Mouse (Mus musculus) forebrain, postnatal 0 days (tissue): ENCODE measurements around the gene Aar2. TPM values are rescaled to one million over a fixed set of nuclear protein-coding genes. Genes with fewer than 3 reads are reported as not detected.
"Not testable (repeated sequence)": the region's sequence is repeated elsewhere in the genome, so short reads cannot be mapped to it uniquely, and the experiment has no call there.

Experiments used
- ATAC-seq: fragments of 200-750 bp; cut with Nextera tagmentation; 2 replicates; pipeline ENCODE4 v1.8.0; 2017; ENCODE audit warnings: mild to moderate bottlenecking, moderate library complexity
- DNase-seq: peaks from one replicate; pipeline ENCODE4 v3.0.0-alpha.2; 2015
- H3K27ac ChIP-seq: fragments of 300-500 bp; sonication (generic); 2 replicates; pipeline ENCODE4 v1.5.1; 2014; ENCODE audit warnings: low read depth, mild to moderate bottlenecking, antibody characterized with exemption, low read length, moderate library complexity, mixed read lengths
- H3K27me3 ChIP-seq: fragments of 300-500 bp; sonication (generic); 2 replicates; pipeline ENCODE4 v1.6.1; 2014; ENCODE audit warnings: mild to moderate bottlenecking, low read length, mixed read lengths; ENCODE audit not compliant: insufficient read depth
- H3K36me3 ChIP-seq: fragments of 300-500 bp; sonication (generic); 2 replicates; pipeline ENCODE4 v1.6.1; 2014; ENCODE audit warnings: mild to moderate bottlenecking, moderate library complexity; ENCODE audit not compliant: insufficient read depth
- H3K4me1 ChIP-seq: fragments of 300-500 bp; sonication (generic); 2 replicates; pipeline ENCODE4 v1.6.1; 2014; ENCODE audit warnings: antibody characterized with exemption; ENCODE audit not compliant: insufficient read depth
- H3K4me2 ChIP-seq: fragments of 300-500 bp; sonication (generic); 2 replicates; pipeline ENCODE4 v1.6.1; 2014; ENCODE audit warnings: low read depth, mild to moderate bottlenecking, moderate library complexity
- H3K4me3 ChIP-seq: fragments of 300-500 bp; sonication (generic); 2 replicates; pipeline ENCODE4 v1.5.1; 2014; ENCODE audit warnings: low read depth, low read length, mixed read lengths
- H3K9ac ChIP-seq: fragments of 300-500 bp; sonication (generic); 2 replicates; pipeline ENCODE4 v1.6.1; 2014; ENCODE audit warnings: mild to moderate bottlenecking
- H3K9me3 ChIP-seq: fragments of 300-500 bp; sonication (generic); 2 replicates; pipeline ENCODE4 v1.6.1; 2016; ENCODE audit warnings: low read length
- CTCF ChIP-seq: sonication (generic); IDR thresholded peaks from 2 replicates; pipeline ENCODE4 v1.5.1; 2016; ENCODE audit warnings: antibody characterized with exemption, control low read depth, low read depth
- WGBS: fragments of 180-500 bp; shearing (Covaris S2); extraction: QIAGEN DNeasy Blood & Tissue Kit; methylation state at CpG from one replicate; pipeline ENCODE4 v1.1.7; 2014; 5-methylcytosine and 5-hydroxymethylcytosine counted together
- polyA plus RNA-seq: library from polyadenylated mRNA; unstranded; fragments of >200 nt; fragmentation: Nextera tagmentation; extraction: Ambion mirVana; gene quantifications from 2 replicates; pipeline ENCODE4 v1.2.1, GENCODE M21; 2015
- total RNA-seq: library from RNA; depleted of rRNA; stranded (reverse); fragments of >200 nt; gene quantifications from 2 replicates; pipeline ENCODE4 v1.2.3, GENCODE M21; 2014

The Aar2 gene
- total and polyA plus RNA-seq, 2 experiments from 2014 or later = 43.7 to 50.1 TPM

DNA sequence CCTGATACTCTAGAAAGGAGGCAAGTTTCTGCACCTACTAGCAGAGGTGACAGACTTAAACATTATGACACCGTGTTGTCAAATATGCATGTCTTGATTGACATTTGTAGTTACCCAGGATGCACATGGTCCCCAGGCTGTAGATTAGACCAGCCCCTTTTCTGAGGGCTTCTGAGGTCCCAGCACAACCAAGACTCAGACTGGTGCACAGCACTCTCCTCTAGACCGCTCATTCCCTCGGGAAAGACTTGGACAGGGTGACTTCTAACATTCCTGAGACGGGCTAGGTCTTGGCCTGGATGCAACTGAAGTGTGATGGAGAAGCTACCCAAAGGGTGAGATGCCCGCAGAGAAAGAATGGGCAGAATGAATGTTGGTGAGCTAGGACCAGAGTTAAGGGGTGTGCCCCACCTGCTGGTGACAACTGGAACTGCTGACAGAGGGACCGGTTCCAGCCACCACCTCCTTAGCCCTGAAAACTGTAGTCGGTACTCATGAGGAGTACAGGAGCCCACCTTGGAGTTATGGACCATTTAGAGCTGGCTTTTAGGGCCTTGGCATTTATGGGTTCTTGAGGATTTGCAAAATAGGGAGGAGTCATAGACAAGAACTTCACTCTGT, 31.7 kb upstream of the Aar2 start:
- peak; percentile 93 for TF ChIP-seq CTCF
- Histone ChIP-seq H3K27ac (no peak overlapping the region), H3K4me1 (no peaks in the 10 kb centered on the region), H3K4me2 (no peak overlapping the region), H3K9ac (no peak overlapping the region), H3K36me3 (peaks cover 72% of the 10 kb centered on the region), H3K9me3 (no peaks in the 10 kb centered on the region), H3K27me3 (no peaks in the 10 kb centered on the region), H3K4me3 (no peak overlapping the region)
- DNase-seq (peak; percentile 84), ATAC-seq (peak; percentile 72)
- WGBS = 24% methylated on average over 7 of the region's 7 CpGs

DNA sequence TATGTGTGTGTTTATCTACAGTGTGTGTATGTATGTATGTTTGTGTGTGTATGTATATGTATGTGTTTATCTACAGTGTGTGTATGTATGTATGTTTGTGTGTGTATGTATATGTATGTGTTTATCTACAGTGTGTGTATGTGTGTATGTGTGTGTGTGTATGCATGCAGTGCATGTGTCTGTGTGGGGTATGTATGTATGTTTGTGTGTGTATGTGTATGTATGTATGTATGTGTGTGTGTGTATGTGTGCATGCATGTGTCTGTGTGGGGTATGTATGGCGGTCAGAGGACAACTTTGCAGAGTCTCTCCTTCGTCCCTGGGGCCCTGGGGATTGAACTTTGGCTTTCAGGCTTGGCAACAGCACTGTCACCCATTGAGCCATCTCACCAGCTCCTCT, 30.7 kb upstream of the Aar2 start:
- peak; percentile 63; the same call in 1 of the 2 replicates for ATAC-seq
- H3K36me3 ChIP-seq = peaks cover 73% of the 10 kb centered on the region
- H3K4me2 ChIP-seq, H3K27ac ChIP-seq, H3K4me3 ChIP-seq, H3K9me3 ChIP-seq, H3K4me1 ChIP-seq, H3K9ac ChIP-seq, H3K27me3 ChIP-seq, DNase-seq: not testable (repeated sequence)
- whole genome bisulfite sequencing = 77% methylated on average over 2 of the region's 2 CpGs

DNA sequence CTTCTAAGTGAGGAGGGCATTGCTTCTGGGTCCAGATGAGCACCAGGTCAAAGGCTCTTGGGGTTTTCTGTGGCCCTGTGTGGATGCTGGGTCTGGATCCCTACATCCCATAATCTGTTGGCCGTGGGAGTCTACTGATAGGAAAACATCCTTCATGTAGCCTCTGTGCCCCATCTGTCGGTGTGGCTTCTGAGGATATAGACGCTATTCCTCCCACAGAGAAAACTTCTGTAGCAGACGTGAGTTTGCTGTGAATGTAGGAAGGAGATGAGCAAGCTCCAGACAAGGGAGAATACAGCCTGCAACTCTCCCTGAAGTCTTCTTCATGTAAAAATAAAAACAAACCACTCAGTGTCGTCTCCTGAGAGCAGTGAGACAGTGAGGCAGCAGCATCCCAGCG, 29.1 kb upstream of the Aar2 start:
- DNase-seq = no peak
- TF ChIP-seq CTCF = no peak
- H3K9ac ChIP-seq = no peak overlapping the region
- WGBS = 83% methylated on average over 6 of the region's 6 CpGs
- H3K4me3 ChIP-seq = no peak overlapping the region
- no peaks in the 10 kb centered on the region for H3K4me1 ChIP-seq
- no peak for ATAC-seq
- H3K36me3 ChIP-seq = peaks cover 74% of the 10 kb centered on the region
- H3K27me3 ChIP-seq = no peaks in the 10 kb centered on the region
- no peaks in the 10 kb centered on the region for H3K9me3 ChIP-seq
- H3K4me2 ChIP-seq = no peak overlapping the region
- no peak overlapping the region for H3K27ac ChIP-seq

DNA sequence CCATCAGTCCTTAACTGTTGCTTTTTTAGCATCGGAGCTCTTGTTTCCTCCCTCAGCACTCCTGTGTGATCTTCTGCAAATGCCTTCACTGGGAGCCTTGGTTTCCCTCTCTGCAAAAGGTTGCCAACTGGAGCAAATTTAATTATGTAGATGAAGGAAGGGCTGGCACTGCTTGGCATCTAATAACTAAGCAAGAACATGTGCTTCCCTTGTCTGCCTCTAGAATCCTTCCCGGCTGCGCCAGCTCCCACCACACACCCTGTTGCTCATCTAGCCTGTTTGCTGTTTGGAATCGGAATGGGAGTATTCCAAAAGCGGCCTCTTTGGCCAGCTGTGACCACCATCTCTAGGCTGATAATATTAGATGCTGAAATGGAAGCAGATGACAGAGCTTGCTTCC, 27.8 kb upstream of the Aar2 start:
- no peak overlapping the region for H3K27ac ChIP-seq
- H3K9ac ChIP-seq = no peak overlapping the region
- H3K4me3 ChIP-seq = no peak overlapping the region
- ATAC-seq (no peak), DNase-seq (no peak)
- no peak overlapping the region for H3K4me2 ChIP-seq
- H3K36me3 ChIP-seq = peaks cover 69% of the 10 kb centered on the region
- no peaks in the 10 kb centered on the region for H3K9me3 ChIP-seq
- no peak for TF ChIP-seq CTCF
- 70% methylated on average over 5 of the region's 5 CpGs for WGBS
- no peaks in the 10 kb centered on the region for H3K4me1 ChIP-seq
- no peaks in the 10 kb centered on the region for H3K27me3 ChIP-seq

DNA sequence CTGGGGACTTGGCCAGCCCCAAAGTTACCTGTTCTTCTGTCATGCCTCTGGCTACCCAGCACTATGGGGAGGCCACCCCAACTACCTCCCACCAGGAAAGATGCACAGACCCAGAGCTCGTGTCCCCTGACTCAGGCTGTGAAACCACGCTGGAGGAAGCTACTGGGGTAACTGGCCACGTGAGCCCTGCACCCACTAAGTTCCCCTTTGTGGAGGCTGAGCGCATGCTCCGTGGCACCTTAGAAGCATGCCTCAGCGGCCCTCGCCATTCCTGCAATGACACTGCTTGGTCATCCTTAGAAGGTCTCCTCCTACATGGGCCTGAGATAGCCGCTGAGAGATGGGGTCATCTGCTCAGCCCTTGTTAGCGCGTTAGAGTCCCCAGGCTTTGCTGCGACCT, 24.4 kb upstream of the Aar2 start:
- Histone ChIP-seq H3K4me1 (no peaks in the 10 kb centered on the region), H3K9ac (no peak overlapping the region), H3K4me3 (no peak overlapping the region), H3K4me2 (no peak overlapping the region), H3K27ac (no peak overlapping the region), H3K27me3 (no peaks in the 10 kb centered on the region), H3K9me3 (no peaks in the 10 kb centered on the region), H3K36me3 (peaks cover 76% of the 10 kb centered on the region)
- ATAC-seq = no peak
- 82% methylated on average over 11 of the region's 11 CpGs for WGBS
- no peak for DNase-seq
- TF ChIP-seq CTCF = no peak

DNA sequence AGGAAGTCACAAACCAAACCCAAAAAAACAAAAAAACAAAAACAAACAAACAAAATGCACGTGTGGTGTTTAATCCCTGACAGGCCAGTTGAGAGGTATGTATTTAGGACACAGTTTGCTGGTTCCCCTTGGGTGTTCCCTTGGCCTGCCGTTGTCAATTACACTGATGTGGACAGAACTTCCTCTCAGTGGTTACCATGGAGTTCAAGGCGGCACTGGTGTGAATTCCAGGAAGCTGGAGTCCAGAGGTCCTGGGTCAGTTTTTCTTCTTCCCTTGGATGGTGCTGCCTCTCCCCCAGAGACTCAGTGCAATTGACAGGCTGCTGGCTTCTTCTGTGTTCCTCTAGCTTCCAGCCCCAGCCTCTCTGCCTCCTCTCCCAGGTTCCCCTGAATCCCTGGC, 23.3 kb upstream of the Aar2 start:
- H3K27me3 ChIP-seq = no peaks in the 10 kb centered on the region
- no peaks in the 10 kb centered on the region for H3K4me1 ChIP-seq
- no peak for TF ChIP-seq CTCF
- DNase-seq (no peak), ATAC-seq (no peak; the same call in 1 of the 2 replicates)
- H3K4me3 ChIP-seq = no peak overlapping the region
- no peak overlapping the region for H3K4me2 ChIP-seq
- H3K27ac ChIP-seq = no peak overlapping the region
- H3K9ac ChIP-seq = no peak overlapping the region
- H3K9me3 ChIP-seq = no peaks in the 10 kb centered on the region
- 50% methylated on average over 3 of the region's 3 CpGs for WGBS
- H3K36me3 ChIP-seq = peaks cover 76% of the 10 kb centered on the region

DNA sequence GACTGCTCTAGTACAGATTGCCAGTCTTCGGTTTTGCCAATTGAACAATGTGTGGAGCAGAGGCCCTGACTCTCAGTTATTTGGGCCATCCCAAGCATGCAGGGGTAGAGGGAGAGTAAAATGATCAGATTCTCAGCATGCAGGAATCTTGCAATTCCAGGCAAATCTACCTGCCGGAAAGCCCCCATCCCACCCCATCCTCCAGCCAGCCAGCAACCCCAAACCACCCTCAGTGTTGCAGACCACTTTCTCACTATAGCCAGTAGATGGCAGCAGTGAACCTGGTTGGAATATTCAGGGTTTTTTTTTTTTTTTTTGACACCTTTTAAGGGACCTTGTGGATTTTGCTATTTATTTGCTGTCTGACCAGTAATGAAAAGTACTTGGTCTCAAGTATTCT, 17.7 kb upstream of the Aar2 start:
- Histone ChIP-seq H3K9ac (no peak overlapping the region), H3K36me3 (peaks cover 73% of the 10 kb centered on the region), H3K27ac (no peak overlapping the region), H3K9me3 (no peaks in the 10 kb centered on the region), H3K4me2 (no peak overlapping the region), H3K4me1 (no peaks in the 10 kb centered on the region), H3K27me3 (no peaks in the 10 kb centered on the region), H3K4me3 (no peak overlapping the region)
- TF ChIP-seq CTCF = peak; percentile 79
- peak; percentile 74 for DNase-seq
- ATAC-seq = no peak
- WGBS = 57% methylated on average over 2 of the region's 2 CpGs
